Mouse (Mus musculus) adrenal gland, postnatal 36 days (tissue): ENCODE measurements around the gene Naaladl2. TPM values are rescaled to one million over a fixed set of nuclear protein-coding genes. Genes with fewer than 3 reads are reported as not detected.

Experiments used
- DNase-seq, 2 experiments: peaks; one replicate each; pipeline ENCODE4 v3.0.0; 2021; ENCODE audit warnings: mixed read lengths in 1 of 2
- total RNA-seq, 2 experiments: library from RNA; stranded (reverse); gene quantifications; 2 replicates each; pipeline ENCODE4 v1.2.3; 2021

Naaladl2 gene
- total RNA-seq, 2 experiments from 2014 or later, result 2.3 to 3.0 TPM

DNA sequence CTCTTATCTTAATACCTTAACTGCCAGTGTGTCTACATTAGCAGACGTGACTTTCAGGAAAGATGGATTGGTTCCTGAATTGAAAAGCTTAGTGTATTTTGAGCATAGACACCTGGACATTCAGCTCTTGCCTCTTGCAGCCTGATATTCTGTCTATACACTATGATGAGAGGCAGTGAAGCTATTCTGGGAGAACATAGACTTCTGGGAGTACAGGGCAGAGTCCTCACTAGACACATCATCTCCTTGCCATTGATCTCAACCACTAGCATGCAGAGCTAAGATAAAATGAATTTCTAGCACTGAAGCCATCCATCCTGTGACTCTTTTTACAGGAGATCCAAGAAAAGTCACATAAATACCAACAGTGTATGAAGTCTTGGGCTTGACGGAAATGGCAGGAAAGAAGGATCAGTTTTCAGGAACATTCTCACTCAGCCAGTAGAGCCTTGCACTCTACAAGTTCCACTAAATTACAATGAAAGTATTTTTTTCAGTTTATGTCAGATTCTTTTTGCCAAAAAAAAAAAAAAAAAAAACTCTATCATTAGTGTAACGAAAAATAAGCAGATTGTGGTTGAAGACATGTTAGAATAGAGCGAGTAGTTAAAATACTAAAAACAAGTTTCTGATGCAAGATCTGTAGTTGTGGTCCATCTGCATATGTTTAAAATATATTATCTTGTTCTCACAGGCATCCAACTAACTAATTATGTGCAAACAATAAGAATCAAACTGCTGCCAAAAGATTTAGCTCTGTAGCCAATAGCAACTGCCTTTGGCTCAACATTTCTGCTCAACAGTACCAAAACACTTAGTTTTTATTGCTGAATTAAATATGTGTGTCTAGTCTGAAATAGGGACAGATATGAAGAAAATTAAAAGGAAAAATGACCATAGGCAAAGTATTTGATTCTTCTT, 1171.1 kb downstream of the Naaladl2 start:
- no peak for DNase-seq

GRCm38 (mm10) chr3:23962961-23963621, 1181.0 kb downstream of the Naaladl2 start:
- DNase-seq, result no peak

GRCm38 (mm10) chr3:23946182-23946581, 1197.9 kb downstream of the Naaladl2 start:
- no peak for DNase-seq

- no peak for DNase-seq
Observed at GRCm38 (mm10) chr3:23937299-23937698, 1206.8 kb downstream of the Naaladl2 start.

GRCm38 (mm10) chr3:23928097-23928496, 1216.0 kb downstream of the Naaladl2 start:
- DNase-seq, result no peak

GRCm38 (mm10) chr3:23907682-23908081, 1236.4 kb downstream of the Naaladl2 start:
- DNase-seq, result no peak

DNA sequence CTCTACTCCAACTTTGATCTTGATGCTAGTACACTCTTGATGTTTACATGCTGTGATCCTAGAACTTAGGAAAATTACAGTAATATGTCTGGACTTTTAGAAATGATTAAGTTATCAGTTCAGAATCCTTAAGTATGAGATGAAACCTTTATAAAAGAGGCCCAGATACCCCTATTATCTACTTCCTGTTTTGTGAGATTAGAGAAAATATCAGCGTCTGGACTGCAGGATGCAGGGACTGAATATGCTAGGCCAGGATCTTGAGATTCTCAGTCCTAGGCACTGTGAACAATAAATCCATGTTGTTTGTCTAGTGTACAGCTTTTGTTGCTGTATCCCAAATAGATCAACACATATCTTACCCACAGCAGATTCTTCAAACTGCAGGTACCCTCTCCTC, 1278.4 kb downstream of the Naaladl2 start:
- no peak for DNase-seq

DNA sequence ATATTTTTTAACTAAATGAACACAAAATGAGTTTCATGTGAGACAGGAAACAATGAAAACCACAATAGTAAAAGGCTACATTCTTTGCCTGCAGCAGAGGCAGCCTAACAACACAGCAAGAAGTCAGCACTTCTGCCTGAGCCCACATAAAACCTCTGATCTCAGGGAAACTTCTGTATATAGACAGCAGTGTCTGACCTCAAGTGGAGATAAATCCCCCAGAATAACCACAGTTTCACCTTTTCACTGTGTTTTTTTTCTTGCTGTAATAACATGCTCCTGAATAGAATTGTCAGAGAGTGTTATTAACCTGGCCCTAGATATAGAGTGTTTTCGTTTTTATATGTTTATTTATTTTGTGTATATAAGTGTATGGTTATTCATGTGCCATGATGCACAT, 1286.8 kb downstream of the Naaladl2 start:
- DNase-seq, result no peak

- no peak for DNase-seq
Observed at GRCm38 (mm10) chr3:23817585-23817984, 1326.5 kb downstream of the Naaladl2 start.

GRCm38 (mm10) chr3:23758746-23759145, 1385.3 kb downstream of the Naaladl2 start:
- no peak for DNase-seq
